8 mouse cellular contexts compared by ENCODE assay signal in the genomic region with DNA sequence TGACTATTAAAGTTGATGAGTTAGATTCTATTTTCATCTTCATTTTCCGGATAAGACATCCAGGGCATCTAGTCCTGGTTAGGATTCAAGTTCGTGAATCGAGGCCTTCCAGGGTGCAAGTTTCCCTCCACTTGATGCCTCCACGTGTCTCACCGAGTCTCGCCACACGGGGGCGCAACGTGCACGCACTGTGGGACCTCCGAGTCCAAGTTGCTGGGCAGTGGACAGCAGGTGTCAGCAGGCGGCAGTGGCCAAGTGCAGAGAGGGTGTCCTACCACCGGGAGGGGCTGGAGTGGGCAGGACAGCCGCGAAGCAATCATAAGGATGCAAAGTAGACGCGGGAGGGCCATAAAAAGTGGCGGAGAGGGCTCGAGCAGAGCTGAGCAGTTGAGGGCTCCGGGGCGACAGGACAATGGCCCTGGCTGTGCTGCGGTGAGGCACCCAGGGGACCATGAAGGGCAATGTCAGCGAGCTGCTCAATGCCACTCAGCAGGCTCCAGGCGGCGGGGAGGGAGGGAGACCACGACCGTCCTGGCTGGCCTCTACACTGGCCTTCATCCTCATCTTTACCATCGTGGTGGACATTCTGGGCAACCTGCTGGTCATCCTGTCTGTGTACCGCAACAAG. TPM values are rescaled to one million over a fixed set of nuclear protein-coding genes. Genes with fewer than 3 reads are reported as not detected.
DNase-seq lines count a peak whose midpoint lies in the region; ATAC-seq lines count a peak whose summit lies in the region.

TSS of gene Mtnr1a (plus strand) at position 379 of the 628 bp plus-strand sequence.

- no peaks in the 10 kb centered on the region for H3K4me1 ChIP-seq in liver, embryonic 16.5 days (ENCODE audit: control insufficient read depth, low read depth, low read length)
- peaks cover 10% of the 10 kb centered on the region for H3K4me1 ChIP-seq in neural tube, embryonic 15.5 days

- peak; percentile 90 for DNase-seq in Muller cell, postnatal 12 days (ENCODE audit: inconsistent ontology term)
- peak; percentile 88 for DNase-seq in cerebellum, adult 8-10 months
- DNase-seq in heart, postnatal 4 days = peak; percentile 95
- peak; percentile 76 to 91 for DNase-seq in layer of hippocampus, adult 18-20 months (ENCODE audit: low spot score in 2 of 2)
- peak; percentile 62 for DNase-seq in thymus, postnatal 4 days

- peak; percentile 97 for ATAC-seq in frontal cortex, adult (ENCODE audit: low TSS enrichment)
- peak; percentile 70 for ATAC-seq in liver, embryonic 16.5 days (ENCODE audit: low read depth)
- peak; percentile 88 for ATAC-seq in neural tube, embryonic 15.5 days (ENCODE audit: low FRiP score)

- H3K27me3 ChIP-seq in liver, embryonic 16.5 days (ENCODE audit: control insufficient read depth, insufficient read depth, low read depth, low read length) = no peaks in the 10 kb centered on the region
- H3K27me3 ChIP-seq in neural tube, embryonic 15.5 days (replicated peaks) = no peaks in the 10 kb centered on the region

- no peaks in the 10 kb centered on the region for H3K9me3 ChIP-seq in liver, embryonic 16.5 days (replicated peaks; ENCODE audit: control insufficient read depth, low read length)
- no peaks in the 10 kb centered on the region for H3K9me3 ChIP-seq in neural tube, embryonic 15.5 days (replicated peaks)

- peak within 1 kb of the TSS; percentile 44; the same call in 1 of the 2 replicates for H3K4me2 ChIP-seq in liver, embryonic 16.5 days (ENCODE audit: low read depth, low read length)
- peak within 1 kb of the TSS; percentile 93 for H3K4me2 ChIP-seq in neural tube, embryonic 15.5 days

- no peak within 1 kb of the TSS for H3K4me3 ChIP-seq in liver, embryonic 16.5 days (ENCODE audit: low read depth, low read length)
- H3K4me3 ChIP-seq in neural tube, embryonic 15.5 days (replicated peaks) = peak within 1 kb of the TSS; percentile 41

- H3K27ac ChIP-seq in liver, embryonic 16.5 days (ENCODE audit: low read length) = no peak within 1 kb of the TSS
- no peak within 1 kb of the TSS for H3K27ac ChIP-seq in neural tube, embryonic 15.5 days (replicated peaks)

- no peak within 1 kb of the TSS for H3K9ac ChIP-seq in liver, embryonic 16.5 days (ENCODE audit: low read depth, low read length)
- H3K9ac ChIP-seq in neural tube, embryonic 15.5 days (replicated peaks) = peak within 1 kb of the TSS; percentile 44

- no peaks in the 10 kb centered on the region for H3K36me3 ChIP-seq in liver, embryonic 16.5 days (ENCODE audit: control insufficient read depth, insufficient read depth)
- H3K36me3 ChIP-seq in neural tube, embryonic 15.5 days = no peaks in the 10 kb centered on the region

- 8% methylated on average over 29 of the region's 29 CpGs for WGBS in liver, embryonic 16.5 days (ENCODE audit: insufficient replicate concordance)
- 4% methylated on average over 29 of the region's 29 CpGs for WGBS in neural tube, embryonic 15.5 days

RNA-seq across cellular contexts. Expression of gene Mtnr1a, which starts in this region (rescaled TPM):
- total RNA-seq in heart, postnatal 4 days (2021) = not detected
- not detected for total RNA-seq in layer of hippocampus, adult 18-20 months (2021)
- not detected in 2 replicates for polyA plus RNA-seq in liver, embryonic 16.5 days (2015; fragmentation: Nextera tagmentation; extraction: Ambion mirVana)
- polyA plus RNA-seq in neural tube, embryonic 15.5 days (2015; fragmentation: Nextera tagmentation; extraction: Ambion mirVana) = 0.33 and 0.55 TPM in 2 replicates

Comparison
In these comparisons a context has a peak if more than half of its experiments do, and no peak if none do; other contexts are left out.
1. Peak in DNase-seq in heart, postnatal 4 days; RNA of the gene not detected or under 1 TPM.
2. Peak in DNase-seq in layer of hippocampus, adult 18-20 months; RNA of the gene not detected or under 1 TPM.
3. Peak in ATAC-seq and H3K4me2 ChIP-seq in liver, embryonic 16.5 days; RNA of the gene not detected or under 1 TPM.
4. Peak in ATAC-seq, H3K4me3 ChIP-seq, H3K9ac ChIP-seq and H3K4me2 ChIP-seq in neural tube, embryonic 15.5 days; RNA of the gene not detected or under 1 TPM.